Mouse (Mus musculus): ENCODE results near the gene Ptpn20. TPM values are rescaled to one million over a fixed set of nuclear protein-coding genes. Genes with fewer than 3 reads are reported as not detected.

The Ptpn20 gene
- polyA plus RNA-seq, 1 experiment from 2014 or later = 0.17 TPM

- Histone ChIP-seq H3K27me3 (no peaks in the 10 kb centered on the region), H3K4me2 (no peak overlapping the region), H3K27ac (peak overlapping the region; percentile 55), H3K36me3 (no peaks in the 10 kb centered on the region), H3K9ac (no peak overlapping the region), H3K9me3 (no peaks in the 10 kb centered on the region), H3K4me1 (replicated peaks) (peaks cover 19% of the 10 kb centered on the region), H3K4me3 (no peak overlapping the region)
- no peak for ATAC-seq (ENCODE audit: low FRiP score)
- WGBS = 79% methylated on average over 2 of the region's 2 CpGs
Measured at GRCm38 (mm10) chr14:33682768-33683167, 93.8 kb downstream of the Ptpn20 start.

DNA sequence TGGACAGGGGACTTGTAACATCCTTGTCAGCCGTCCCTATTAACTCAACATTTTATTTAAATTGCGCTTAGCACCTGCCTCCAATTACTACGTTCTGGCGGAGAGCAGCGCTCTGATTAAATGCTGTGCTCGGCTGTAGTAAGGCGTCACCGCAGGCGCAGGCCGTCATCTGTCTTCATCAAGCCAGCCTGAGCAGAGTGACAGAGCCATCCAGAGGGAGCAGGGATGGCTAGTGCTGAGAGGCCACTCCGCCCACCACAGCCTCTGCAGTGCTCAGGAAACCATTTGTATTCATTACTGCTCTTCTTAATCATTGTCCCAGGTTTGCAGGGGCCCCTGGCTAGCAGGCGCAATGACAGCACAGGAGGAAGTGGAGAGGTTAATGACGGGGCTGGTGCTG, 94.7 kb downstream of the Ptpn20 start:
- ATAC-seq (ENCODE audit: low FRiP score) = peak; percentile 94
- H3K27me3 ChIP-seq = no peaks in the 10 kb centered on the region
- H3K4me2 ChIP-seq = peak overlapping the region; percentile 14; the same call in 1 of the 2 replicates
- peaks cover 19% of the 10 kb centered on the region for H3K4me1 ChIP-seq (replicated peaks)
- WGBS = 10% methylated on average over 13 of the region's 13 CpGs
- H3K27ac ChIP-seq = peak overlapping the region; percentile 63
- no peaks in the 10 kb centered on the region for H3K9me3 ChIP-seq
- H3K4me3 ChIP-seq = no peak overlapping the region
- no peaks in the 10 kb centered on the region for H3K36me3 ChIP-seq
- H3K9ac ChIP-seq = no peak overlapping the region

DNA sequence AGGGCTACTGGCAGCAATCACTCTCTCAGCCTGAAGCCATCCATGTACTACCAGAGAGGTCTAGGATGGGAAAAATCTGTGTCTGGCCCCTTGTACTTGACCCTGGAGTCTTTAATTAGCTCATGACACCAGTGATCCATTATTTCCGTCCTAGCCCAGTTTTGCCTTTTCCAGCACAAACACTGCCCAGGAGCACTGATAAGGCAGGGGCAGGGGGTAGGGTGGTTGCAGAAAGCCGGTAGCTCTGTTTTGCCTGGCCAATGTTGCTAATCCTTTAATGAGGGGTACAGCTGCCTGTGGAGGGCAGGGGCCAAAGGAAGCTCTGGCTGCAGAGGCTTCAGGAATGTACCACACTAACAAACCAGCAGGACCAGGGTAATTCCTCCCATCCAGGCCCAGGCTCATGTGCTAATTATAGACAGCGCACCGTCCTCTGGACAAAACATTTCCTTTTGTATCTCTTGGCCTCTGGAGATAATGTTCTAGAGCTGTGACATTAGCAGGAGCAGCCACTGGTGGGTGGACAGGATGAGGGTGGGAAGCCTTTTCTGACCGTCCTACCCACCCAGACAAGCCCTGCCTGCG, 98.5 kb downstream of the Ptpn20 start:
- Histone ChIP-seq H3K4me1 (replicated peaks) (peaks cover 27% of the 10 kb centered on the region), H3K27me3 (peaks cover 6% of the 10 kb centered on the region; the same call in 1 of the 2 replicates), H3K36me3 (no peaks in the 10 kb centered on the region), H3K4me2 (no peak overlapping the region), H3K9me3 (no peaks in the 10 kb centered on the region), H3K9ac (no peak overlapping the region), H3K27ac (no peak overlapping the region), H3K4me3 (no peak overlapping the region)
- WGBS = 66% methylated on average over 6 of the region's 6 CpGs
- ATAC-seq (ENCODE audit: low FRiP score) = no peak

- Histone ChIP-seq H3K36me3 (no peaks in the 10 kb centered on the region), H3K27me3 (peaks cover 7% of the 10 kb centered on the region; the same call in 1 of the 2 replicates), H3K9me3 (no peaks in the 10 kb centered on the region), H3K27ac (no peak overlapping the region), H3K4me2 (no peak overlapping the region), H3K9ac (no peak overlapping the region), H3K4me3 (no peak overlapping the region), H3K4me1 (replicated peaks) (peaks cover 12% of the 10 kb centered on the region)
- no peak for ATAC-seq (ENCODE audit: low FRiP score)
Measured at GRCm38 (mm10) chr14:33689044-33689443, 100.0 kb downstream of the Ptpn20 start.

Other genes with a start within 250 kb of the Ptpn20 start
- 41.4 and 45.0 TPM in 2 replicates for gene Mapk8, start 142.0 kb upstream of the Ptpn20 start, polyA plus RNA-seq (2015; fragmentation: Nextera tagmentation; extraction: Ambion mirVana)
- gene Frmpd2, start 117.5 kb upstream of the Ptpn20 start, polyA plus RNA-seq (2015; fragmentation: Nextera tagmentation; extraction: Ambion mirVana) = not detected in 2 replicates